Mouse (Mus musculus): Measurements from ENCODE around the gene Gm37240. TPM values are rescaled to one million over a fixed set of nuclear protein-coding genes. Genes with fewer than 3 reads are reported as not detected.

The Gm37240 gene
- polyA plus RNA-seq, 1 experiment from 2014 or later: 3.2 TPM

DNA sequence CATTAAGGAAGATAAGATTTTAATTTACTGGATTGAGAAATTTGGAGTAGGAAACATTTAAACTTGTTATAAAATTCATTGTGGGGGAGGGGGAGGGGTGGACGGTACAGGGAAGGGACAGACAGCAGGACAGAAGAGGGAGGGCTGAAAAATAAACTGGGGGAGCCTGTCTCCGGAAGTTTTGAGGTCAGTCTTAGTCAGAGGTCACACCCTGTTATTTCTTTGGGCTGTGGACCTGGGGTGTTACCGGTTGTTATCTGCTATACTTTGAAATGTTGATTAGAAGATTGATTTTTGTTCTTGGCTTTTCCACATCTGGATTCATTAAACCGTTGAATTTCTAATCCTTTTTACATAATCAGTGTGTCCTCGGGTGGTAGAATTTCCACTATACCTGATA, 1061.3 kb downstream of the Gm37240 start:
- 57% methylated on average over 5 of the region's 5 CpGs for WGBS
- no peak overlapping the region for H3K27ac ChIP-seq (replicated peaks; ENCODE audit: low read depth, low read length)
- no peaks in the 10 kb centered on the region for H3K36me3 ChIP-seq (replicated peaks; ENCODE audit: control insufficient read depth, insufficient read depth, low read depth, low read length)
- no peak for DNase-seq (ENCODE audit: low spot score)
- H3K4me1 ChIP-seq (ENCODE audit: control insufficient read depth, insufficient read depth, low read length): no peaks in the 10 kb centered on the region
- ATAC-seq (replicated peaks; ENCODE audit: insufficient number of reproducible peaks, low FRiP score, low TSS enrichment, low read depth): no peak
- no peaks in the 10 kb centered on the region for H3K9me3 ChIP-seq (replicated peaks; ENCODE audit: control insufficient read depth, low read length)
- H3K4me3 ChIP-seq (ENCODE audit: low read depth, low read length): no peak overlapping the region
- H3K9ac ChIP-seq (replicated peaks; ENCODE audit: low read length): no peak overlapping the region
- H3K4me2 ChIP-seq (ENCODE audit: low read depth, low read length): no peak overlapping the region
- no peaks in the 10 kb centered on the region for H3K27me3 ChIP-seq (ENCODE audit: control insufficient read depth, insufficient read depth, low read length)

DNA sequence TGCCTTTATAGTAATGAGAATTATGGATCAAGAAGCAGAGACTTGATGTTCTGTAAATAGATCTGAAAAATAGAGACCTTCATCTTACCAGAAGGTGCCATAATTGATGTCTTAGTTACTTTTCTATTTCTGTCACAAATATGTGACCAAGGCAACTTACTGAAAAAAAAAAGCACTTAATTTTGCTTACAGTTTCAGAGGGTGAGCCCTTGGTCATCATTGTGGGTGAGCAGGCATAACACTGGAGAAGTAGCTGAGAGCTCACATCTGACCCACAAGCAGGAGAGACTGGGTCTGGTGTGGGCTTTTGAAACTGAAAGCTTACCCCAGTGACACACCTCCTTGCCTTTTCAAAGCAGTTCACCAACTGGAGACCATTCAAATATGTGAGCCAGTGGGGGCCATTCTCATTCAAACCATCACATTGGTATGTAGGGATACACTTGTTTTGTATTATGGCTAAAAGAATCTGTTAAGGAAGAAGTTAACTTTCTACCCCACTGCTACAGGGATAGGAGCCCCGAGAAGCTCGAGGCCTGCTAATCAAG, 1066.6 kb downstream of the Gm37240 start:
- Histone ChIP-seq H3K36me3 (replicated peaks; ENCODE audit: control insufficient read depth, insufficient read depth, low read depth, low read length) (no peaks in the 10 kb centered on the region), H3K27ac (replicated peaks; ENCODE audit: low read depth, low read length) (no peak overlapping the region), H3K9ac (replicated peaks; ENCODE audit: low read length) (no peak overlapping the region), H3K27me3 (ENCODE audit: control insufficient read depth, insufficient read depth, low read length) (no peaks in the 10 kb centered on the region), H3K4me3 (ENCODE audit: low read depth, low read length) (no peak overlapping the region), H3K4me1 (ENCODE audit: control insufficient read depth, insufficient read depth, low read length) (no peaks in the 10 kb centered on the region), H3K9me3 (replicated peaks; ENCODE audit: control insufficient read depth, low read length) (no peaks in the 10 kb centered on the region), H3K4me2 (ENCODE audit: low read depth, low read length) (no peak overlapping the region)
- ATAC-seq (replicated peaks; ENCODE audit: insufficient number of reproducible peaks, low FRiP score, low TSS enrichment, low read depth) (no peak), DNase-seq (ENCODE audit: low spot score) (no peak)
- WGBS: 74% methylated on average over 2 of the region's 2 CpGs

DNA sequence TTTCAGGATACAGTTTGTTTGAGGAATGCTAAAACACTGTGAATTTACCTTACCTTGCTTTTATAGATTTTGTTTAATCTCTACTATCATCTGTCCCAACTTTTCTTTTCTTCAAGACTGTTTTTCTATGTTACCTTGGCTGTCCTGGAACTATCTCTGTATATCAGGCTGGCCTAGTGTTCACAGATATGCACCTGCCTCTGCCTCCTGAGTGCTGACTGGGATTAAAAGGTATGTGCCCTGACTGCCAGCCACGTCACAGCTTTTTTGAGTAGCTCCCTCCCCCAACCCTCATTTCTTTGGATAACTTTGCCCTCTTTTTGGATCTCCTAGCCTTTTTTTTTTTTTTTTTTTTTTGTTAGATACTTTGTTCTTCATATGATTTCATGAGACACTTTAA, 1070.4 kb downstream of the Gm37240 start:
- Histone ChIP-seq H3K4me3 (ENCODE audit: low read depth, low read length) (no peak overlapping the region), H3K4me2 (ENCODE audit: low read depth, low read length) (no peak overlapping the region), H3K36me3 (replicated peaks; ENCODE audit: control insufficient read depth, insufficient read depth, low read depth, low read length) (no peaks in the 10 kb centered on the region), H3K9me3 (replicated peaks; ENCODE audit: control insufficient read depth, low read length) (no peaks in the 10 kb centered on the region), H3K9ac (replicated peaks; ENCODE audit: low read length) (no peak overlapping the region), H3K27ac (replicated peaks; ENCODE audit: low read depth, low read length) (no peak overlapping the region), H3K27me3 (ENCODE audit: control insufficient read depth, insufficient read depth, low read length) (no peaks in the 10 kb centered on the region), H3K4me1 (ENCODE audit: control insufficient read depth, insufficient read depth, low read length) (no peaks in the 10 kb centered on the region)
- WGBS: 58% methylated on average over 1 of the region's 1 CpGs
- DNase-seq (ENCODE audit: low spot score) (no peak), ATAC-seq (replicated peaks; ENCODE audit: insufficient number of reproducible peaks, low FRiP score, low TSS enrichment, low read depth) (no peak)

DNA sequence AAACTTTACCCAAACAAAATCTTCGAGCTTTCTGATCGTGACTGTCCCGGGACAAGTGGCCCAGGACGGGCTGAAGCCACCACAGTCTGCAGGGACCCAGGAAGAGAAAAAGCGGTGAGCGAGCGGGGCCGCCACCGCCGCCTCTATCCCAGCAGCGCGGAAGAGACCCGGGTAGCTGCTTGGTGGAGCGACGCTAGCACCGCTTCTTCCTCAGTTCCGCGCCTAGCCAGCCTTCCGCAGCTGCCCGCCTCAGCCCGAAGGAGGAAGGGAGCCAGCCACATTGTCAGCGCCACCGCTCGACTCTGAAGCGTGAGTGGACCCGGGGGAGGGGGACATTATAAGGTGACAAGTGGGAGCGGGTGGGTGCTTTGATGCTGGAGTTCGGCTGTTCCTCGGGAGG, 1071.9 kb downstream of the Gm37240 start:
- Histone ChIP-seq H3K9me3 (replicated peaks; ENCODE audit: control insufficient read depth, low read length) (no peaks in the 10 kb centered on the region), H3K4me1 (ENCODE audit: control insufficient read depth, insufficient read depth, low read length) (no peaks in the 10 kb centered on the region), H3K4me3 (ENCODE audit: low read depth, low read length) (peak overlapping the region; percentile 98), H3K4me2 (ENCODE audit: low read depth, low read length) (peak overlapping the region; percentile 97), H3K27ac (replicated peaks; ENCODE audit: low read depth, low read length) (peak overlapping the region; percentile 89; the same call in 1 of the 2 replicates), H3K9ac (replicated peaks; ENCODE audit: low read length) (peak overlapping the region; percentile 86), H3K36me3 (replicated peaks; ENCODE audit: control insufficient read depth, insufficient read depth, low read depth, low read length) (no peaks in the 10 kb centered on the region), H3K27me3 (ENCODE audit: control insufficient read depth, insufficient read depth, low read length) (no peaks in the 10 kb centered on the region)
- ATAC-seq (replicated peaks; ENCODE audit: insufficient number of reproducible peaks, low FRiP score, low TSS enrichment, low read depth): no peak
- DNase-seq (ENCODE audit: low spot score): peak; percentile 39
- WGBS: under 1% methylated on average over 29 of the region's 29 CpGs

DNA sequence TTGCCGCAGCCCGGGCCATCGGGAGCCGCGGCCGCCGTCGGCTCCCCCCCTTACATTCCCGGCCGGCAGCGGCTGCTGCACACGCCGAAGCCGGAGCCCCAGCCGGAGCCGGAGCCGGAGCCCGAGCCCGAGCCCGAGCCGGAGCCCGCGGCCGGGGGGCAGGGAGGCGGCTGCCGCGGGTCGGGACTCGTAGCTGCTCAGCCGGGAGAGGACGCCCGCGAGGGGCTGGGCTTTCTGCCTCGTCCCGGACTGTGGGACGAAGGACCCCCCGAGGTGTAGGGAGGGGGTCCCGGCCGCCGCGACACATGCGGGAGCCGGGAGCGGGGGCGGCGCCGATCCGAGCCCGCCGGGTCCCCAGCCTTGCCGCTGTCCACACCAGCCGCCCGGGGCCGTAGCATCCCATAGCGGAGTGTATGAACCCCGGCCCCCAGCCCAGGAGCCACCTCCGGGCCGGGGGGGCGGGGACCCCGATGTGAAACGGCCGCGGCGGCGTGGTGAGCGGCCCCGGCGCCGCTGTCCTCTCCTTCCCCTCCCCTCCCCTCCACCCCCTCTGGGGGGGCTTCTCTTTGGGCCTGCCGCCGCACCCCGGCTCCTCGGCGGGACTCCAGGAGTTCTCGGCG, 1072.4 kb downstream of the Gm37240 start, which contains the start of gene Fbxw7:
Gene Fbxw7 (plus strand): TSS at position 507 of the 620 bp plus-strand sequence.
- Histone ChIP-seq H3K4me3 (ENCODE audit: low read depth, low read length) (peak within 1 kb of the TSS; percentile 98), H3K36me3 (replicated peaks; ENCODE audit: control insufficient read depth, insufficient read depth, low read depth, low read length) (no peaks in the 10 kb centered on the region), H3K9ac (replicated peaks; ENCODE audit: low read length) (peak within 1 kb of the TSS; percentile 86), H3K9me3 (replicated peaks; ENCODE audit: control insufficient read depth, low read length) (no peaks in the 10 kb centered on the region), H3K4me1 (ENCODE audit: control insufficient read depth, insufficient read depth, low read length) (no peaks in the 10 kb centered on the region), H3K27ac (replicated peaks; ENCODE audit: low read depth, low read length) (peak within 1 kb of the TSS; percentile 89), H3K4me2 (ENCODE audit: low read depth, low read length) (peak within 1 kb of the TSS; percentile 97), H3K27me3 (ENCODE audit: control insufficient read depth, insufficient read depth, low read length) (no peaks in the 10 kb centered on the region)
- ATAC-seq (replicated peaks; ENCODE audit: insufficient number of reproducible peaks, low FRiP score, low TSS enrichment, low read depth) (peak; percentile 57), DNase-seq (ENCODE audit: low spot score) (peak; percentile 29)
- WGBS: under 1% methylated on average over 54 of the region's 76 CpGs

DNA sequence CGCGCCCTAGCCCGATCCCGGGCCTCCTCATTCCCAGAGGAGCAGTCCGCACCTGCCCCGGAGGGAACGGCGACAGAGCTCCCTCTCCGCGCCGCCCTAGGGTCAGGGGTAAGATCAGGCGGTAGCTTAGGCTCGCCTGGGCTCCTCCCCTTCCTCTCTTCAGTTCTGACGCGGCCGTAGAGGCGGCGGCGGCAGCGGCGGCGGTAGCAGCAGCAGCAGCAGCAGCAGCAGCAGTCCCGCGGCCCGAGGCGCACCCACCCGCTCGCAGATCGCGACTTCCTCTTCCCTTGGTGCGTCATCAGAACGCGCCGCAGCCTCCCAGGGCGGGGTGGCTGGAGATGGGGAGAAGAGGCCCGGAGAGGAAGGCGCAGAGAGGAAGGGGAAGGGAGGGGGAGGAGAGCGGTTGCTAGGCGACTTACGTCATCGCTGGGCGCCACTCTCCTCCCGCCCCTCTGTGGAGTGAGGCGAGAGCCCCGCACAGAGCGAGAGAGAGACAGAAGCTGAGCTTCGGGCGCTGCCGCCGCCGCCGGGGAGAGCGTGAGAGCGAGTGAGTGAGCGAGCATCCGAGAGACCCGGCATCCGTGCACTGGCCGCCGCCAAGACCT, 1073.1 kb downstream of the Gm37240 start:
- Histone ChIP-seq H3K27ac (replicated peaks; ENCODE audit: low read depth, low read length) (peak overlapping the region; percentile 89), H3K36me3 (replicated peaks; ENCODE audit: control insufficient read depth, insufficient read depth, low read depth, low read length) (no peaks in the 10 kb centered on the region), H3K9me3 (replicated peaks; ENCODE audit: control insufficient read depth, low read length) (no peaks in the 10 kb centered on the region), H3K4me2 (ENCODE audit: low read depth, low read length) (peak overlapping the region; percentile 97), H3K9ac (replicated peaks; ENCODE audit: low read length) (peak overlapping the region; percentile 86), H3K27me3 (ENCODE audit: control insufficient read depth, insufficient read depth, low read length) (no peaks in the 10 kb centered on the region), H3K4me1 (ENCODE audit: control insufficient read depth, insufficient read depth, low read length) (no peaks in the 10 kb centered on the region), H3K4me3 (ENCODE audit: low read depth, low read length) (peak overlapping the region; percentile 98)
- peak; percentile 100 for DNase-seq (ENCODE audit: low spot score)
- under 1% methylated on average over 52 of the region's 60 CpGs for WGBS
- peak; percentile 99 for ATAC-seq (replicated peaks; ENCODE audit: insufficient number of reproducible peaks, low FRiP score, low TSS enrichment, low read depth)

DNA sequence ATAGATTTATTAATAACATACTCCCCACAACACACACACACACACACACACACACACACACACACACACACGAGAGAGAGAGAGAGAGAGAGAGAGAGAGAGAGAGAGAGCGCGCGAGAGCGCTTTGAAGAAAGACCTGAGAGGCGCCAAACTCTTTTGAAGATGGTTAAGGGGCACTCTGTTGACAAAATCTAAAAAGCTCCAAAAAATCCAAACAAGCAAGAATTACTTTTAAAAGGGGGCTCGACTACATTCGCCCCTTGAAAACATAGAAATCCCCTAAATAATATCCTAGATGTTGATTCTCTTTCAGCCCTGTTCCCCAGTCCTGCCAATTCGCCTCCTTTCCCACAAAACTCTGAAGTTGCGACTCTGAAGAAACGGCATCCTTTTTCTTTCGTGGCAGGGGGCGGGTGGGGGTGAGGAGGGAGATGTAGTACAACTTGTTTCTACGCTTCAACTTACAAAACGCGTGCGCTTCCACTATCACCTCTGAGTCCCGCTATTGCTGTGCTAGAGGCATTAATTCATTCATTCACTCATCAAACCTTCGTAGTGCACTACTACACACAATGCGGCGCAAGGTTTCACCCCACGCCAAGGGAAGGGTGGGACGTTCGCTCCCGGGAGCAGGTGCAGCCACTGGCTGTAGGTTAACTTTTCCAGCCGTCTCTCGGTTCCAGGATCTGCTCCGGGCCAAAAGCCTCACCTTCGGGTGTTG, 1073.7 kb downstream of the Gm37240 start:
- Histone ChIP-seq H3K27me3 (ENCODE audit: control insufficient read depth, insufficient read depth, low read length) (no peaks in the 10 kb centered on the region), H3K27ac (replicated peaks; ENCODE audit: low read depth, low read length) (no peak overlapping the region), H3K4me3 (ENCODE audit: low read depth, low read length) (peak overlapping the region; percentile 98), H3K9ac (replicated peaks; ENCODE audit: low read length) (peak overlapping the region; percentile 70), H3K9me3 (replicated peaks; ENCODE audit: control insufficient read depth, low read length) (no peaks in the 10 kb centered on the region), H3K4me2 (ENCODE audit: low read depth, low read length) (peak overlapping the region; percentile 29), H3K4me1 (ENCODE audit: control insufficient read depth, insufficient read depth, low read length) (no peaks in the 10 kb centered on the region), H3K36me3 (replicated peaks; ENCODE audit: control insufficient read depth, insufficient read depth, low read depth, low read length) (no peaks in the 10 kb centered on the region)
- peak; percentile 31 for DNase-seq (ENCODE audit: low spot score)
- peak; percentile 40 for ATAC-seq (replicated peaks; ENCODE audit: insufficient number of reproducible peaks, low FRiP score, low TSS enrichment, low read depth)
- under 1% methylated on average over 29 of the region's 29 CpGs for WGBS

DNA sequence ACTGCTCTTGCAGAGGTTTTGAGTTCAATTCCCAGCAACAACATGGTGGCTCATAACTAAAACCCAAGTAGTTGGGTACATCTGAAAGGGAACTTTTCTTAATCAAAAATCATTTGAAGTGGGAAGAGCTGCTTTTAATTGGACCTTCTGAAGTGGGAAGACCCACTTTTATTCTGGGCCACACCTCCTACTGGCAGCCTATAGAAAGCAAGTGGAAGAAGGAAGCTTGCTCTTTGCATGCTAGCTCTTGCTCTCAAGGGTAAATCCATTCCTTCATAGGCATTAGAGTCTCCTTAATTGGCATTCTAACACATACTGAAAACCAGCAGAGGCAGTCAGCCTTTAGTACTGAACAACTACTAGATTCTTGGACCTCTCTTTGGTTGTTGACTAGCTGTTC, 1076.5 kb downstream of the Gm37240 start:
- Histone ChIP-seq H3K27ac (replicated peaks; ENCODE audit: low read depth, low read length) (no peak overlapping the region), H3K4me3 (ENCODE audit: low read depth, low read length) (no peak overlapping the region), H3K9me3 (replicated peaks; ENCODE audit: control insufficient read depth, low read length) (no peaks in the 10 kb centered on the region), H3K9ac (replicated peaks; ENCODE audit: low read length) (no peak overlapping the region), H3K4me2 (ENCODE audit: low read depth, low read length) (no peak overlapping the region), H3K27me3 (ENCODE audit: control insufficient read depth, insufficient read depth, low read length) (no peaks in the 10 kb centered on the region), H3K4me1 (ENCODE audit: control insufficient read depth, insufficient read depth, low read length) (no peaks in the 10 kb centered on the region), H3K36me3 (replicated peaks; ENCODE audit: control insufficient read depth, insufficient read depth, low read depth, low read length) (no peaks in the 10 kb centered on the region)
- ATAC-seq (replicated peaks; ENCODE audit: insufficient number of reproducible peaks, low FRiP score, low TSS enrichment, low read depth): no peak
- no peak for DNase-seq (ENCODE audit: low spot score)
